Mouse (Mus musculus) adrenal gland, adult (tissue): ENCODE data around the gene Gm20388.

Experiments used
- DNase-seq, 2 experiments: peaks; one replicate each; pipeline ENCODE4 v3.0.0; 2022 to 2023; ENCODE audit warnings: low spot score in 1 of 2; ENCODE audit not compliant: inconsistent age in 2 of 2

The Gm20388 gene

GRCm38 (mm10) chr8:120273430-120273829, 362.8 kb downstream of the Gm20388 start:
- DNase-seq, result peak; percentile 67 to 70

GRCm38 (mm10) chr8:120276051-120276890, 365.6 kb downstream of the Gm20388 start:
- DNase-seq, result peak; percentile 97 to 98

GRCm38 (mm10) chr8:120276891-120277426, 366.3 kb downstream of the Gm20388 start:
- peak in 1 of 2 experiments; percentile 61 for DNase-seq

DNA sequence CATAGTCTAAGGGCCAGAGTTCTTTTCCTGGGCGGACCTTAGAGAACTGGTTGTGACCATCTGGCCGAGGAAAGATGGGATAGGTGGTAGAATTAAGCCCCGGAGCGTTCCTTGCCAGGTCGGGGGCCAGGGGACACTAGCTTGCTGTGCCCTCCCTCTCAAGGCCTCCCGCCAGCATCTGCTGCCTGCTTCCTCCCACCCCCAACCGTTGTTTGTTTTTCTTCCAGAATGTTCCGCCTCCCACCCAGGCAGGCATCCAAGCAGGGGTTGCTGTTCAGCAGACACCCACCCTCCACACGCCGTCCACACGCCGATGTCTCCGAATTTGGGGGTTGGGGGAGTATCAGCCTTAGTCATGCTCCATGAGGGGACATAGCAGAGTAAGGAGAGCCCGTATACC, 367.4 kb downstream of the Gm20388 start:
- no peak for DNase-seq

DNA sequence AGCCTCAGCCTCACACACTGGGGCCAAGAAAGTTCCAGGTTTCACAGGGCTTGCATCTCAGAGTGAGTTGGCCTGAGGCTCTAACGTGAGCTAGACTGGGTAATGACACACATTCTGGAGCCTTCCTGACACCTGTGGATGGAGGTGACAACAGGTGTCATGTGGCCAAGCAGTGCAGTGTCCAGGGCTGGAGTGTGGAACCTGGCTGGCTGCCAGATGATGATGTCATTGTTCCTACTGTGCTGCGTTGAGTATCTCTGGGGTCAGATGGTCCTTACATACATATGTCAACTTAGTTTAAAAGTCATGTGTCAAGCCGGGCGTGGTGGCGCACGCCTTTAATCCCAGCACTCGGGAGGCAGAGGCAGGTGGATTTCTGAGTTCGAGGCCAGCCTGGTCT, 368.8 kb downstream of the Gm20388 start:
- DNase-seq, result no peak

DNA sequence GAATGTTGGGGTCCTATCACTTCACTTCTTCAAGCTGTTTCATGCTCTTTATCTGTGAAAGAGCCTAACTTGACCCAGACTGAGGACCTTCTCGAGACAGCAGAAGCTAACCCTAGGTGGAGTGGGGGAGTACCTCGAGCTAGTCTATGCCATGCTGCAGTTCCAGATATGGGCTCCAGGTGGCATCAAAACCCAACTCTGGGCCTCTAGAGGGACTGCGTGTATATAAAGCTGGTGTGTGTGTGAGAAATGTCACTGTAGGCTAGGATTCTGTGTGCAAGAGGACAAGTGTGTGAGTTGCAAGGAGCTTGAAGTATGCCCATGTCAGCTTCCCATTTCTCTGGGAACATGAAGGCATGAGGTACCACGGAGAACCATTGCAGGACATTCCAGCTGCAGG, 370.8 kb downstream of the Gm20388 start:
- peak; percentile 70 to 90 for DNase-seq

GRCm38 (mm10) chr8:120282465-120282864, 371.8 kb downstream of the Gm20388 start:
- DNase-seq, result no peak

- DNase-seq, result no peak
Observed at GRCm38 (mm10) chr8:120284265-120284664, 373.6 kb downstream of the Gm20388 start.

DNA sequence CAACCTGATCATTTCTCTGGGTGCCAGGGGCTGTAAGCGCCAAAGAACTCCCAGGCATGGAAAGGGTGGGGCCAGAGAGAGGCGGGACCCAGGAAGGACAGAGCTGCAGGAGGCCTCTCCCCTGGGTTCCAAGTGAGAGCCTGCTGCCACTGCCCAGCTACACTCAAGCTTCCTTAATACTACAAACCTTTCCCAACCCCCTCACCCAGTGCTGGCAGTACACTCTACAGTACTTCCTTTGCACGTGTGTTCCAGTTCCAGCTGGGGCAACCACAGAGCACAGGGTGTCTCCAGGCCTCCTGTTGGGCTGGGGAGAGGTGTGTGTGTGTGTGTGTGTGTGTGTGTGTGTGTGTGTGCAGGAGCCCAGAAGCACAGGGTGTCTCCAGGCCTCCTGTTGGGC, 374.4 kb downstream of the Gm20388 start:
- DNase-seq, result peak in 1 of 2 experiments; percentile 66

DNA sequence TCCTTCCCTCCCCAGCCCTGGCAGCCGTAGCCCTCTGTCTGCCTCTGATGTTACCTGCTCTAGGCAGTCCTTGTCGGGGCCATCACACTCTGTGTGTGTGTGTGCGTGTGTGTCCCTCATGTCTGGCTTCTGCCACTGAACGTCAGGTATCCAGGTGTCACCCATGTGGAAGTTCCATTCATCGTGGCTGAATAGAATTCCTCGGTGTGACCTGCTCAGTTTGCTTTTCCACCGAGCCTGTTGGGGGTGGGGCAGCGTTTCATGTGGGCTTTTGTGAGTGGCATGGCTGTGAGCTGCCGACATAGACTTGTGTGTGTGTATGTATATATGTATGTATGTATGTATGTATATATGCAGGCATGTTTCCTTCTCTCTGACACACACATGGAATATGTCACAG, 375.2 kb downstream of the Gm20388 start:
- DNase-seq, result no peak

- peak; percentile 68 to 88 for DNase-seq
Observed at GRCm38 (mm10) chr8:120288122-120288908, 377.7 kb downstream of the Gm20388 start.

DNA sequence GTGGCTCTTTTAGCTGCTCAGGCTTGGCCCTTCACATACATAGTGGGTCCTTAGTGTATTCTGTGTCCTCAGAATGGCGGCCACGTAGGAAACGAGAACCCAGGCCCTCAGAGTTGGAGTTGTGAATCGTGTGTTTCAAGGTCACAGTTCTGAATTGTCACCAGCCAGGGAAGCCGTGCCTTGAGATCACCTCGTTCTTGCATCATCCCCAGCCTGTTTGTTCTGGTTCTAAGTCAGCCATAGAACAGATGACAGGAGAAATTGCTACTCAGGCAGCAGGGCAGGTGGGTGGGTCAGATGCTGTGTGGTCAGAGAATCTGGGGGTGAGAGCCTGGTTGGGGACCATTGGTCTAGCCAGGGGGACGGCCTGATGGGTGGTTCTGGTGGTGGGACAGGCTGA, 378.6 kb downstream of the Gm20388 start:
- no peak for DNase-seq

- peak; percentile 53 to 84 for DNase-seq
Observed at GRCm38 (mm10) chr8:120289698-120290181, 379.1 kb downstream of the Gm20388 start.

DNA sequence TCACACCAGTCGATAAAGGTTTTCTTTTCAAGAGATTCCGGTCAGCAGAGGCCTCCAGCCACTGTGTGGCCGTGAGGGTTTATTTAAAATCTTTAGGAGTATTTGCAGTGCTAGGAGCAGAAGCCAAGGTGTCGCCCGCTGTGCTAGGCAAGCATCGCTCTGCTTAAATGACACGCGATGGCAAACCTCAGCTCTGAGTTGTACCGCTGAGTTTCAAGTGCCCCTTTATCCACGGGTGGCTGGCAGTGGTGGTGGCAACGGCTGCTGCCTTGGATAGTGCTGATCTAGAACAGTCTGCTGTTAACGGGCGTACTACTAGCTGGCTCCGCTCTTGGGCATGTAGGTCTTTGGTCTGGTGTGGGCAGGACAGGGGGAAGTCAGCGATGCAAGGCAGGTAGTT, 380.0 kb downstream of the Gm20388 start:
- DNase-seq, result no peak

DNA sequence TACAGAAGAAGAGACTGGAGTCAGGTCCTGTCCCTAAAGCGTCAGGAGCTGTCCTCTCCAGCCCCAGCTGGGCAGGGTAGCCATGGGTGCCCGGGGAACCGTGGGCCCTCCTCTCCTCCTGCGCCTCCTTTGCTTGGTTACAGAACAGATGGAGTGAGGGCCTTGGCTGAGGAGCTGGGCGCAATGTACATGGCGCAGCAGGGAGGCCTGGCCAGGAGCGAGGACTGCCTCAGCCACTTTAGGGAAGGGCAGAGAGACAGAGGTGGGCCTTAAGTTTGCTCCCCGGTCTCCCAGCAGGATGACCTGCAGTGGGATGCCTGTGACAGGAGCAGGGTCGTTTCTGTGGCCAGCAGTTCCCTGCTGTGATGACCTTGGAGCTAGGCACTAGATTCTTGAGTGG, 381.0 kb downstream of the Gm20388 start:
- DNase-seq, result no peak

GRCm38 (mm10) chr8:120292316-120293107, 381.9 kb downstream of the Gm20388 start:
- peak in 1 of 2 experiments; percentile 74 for DNase-seq

DNA sequence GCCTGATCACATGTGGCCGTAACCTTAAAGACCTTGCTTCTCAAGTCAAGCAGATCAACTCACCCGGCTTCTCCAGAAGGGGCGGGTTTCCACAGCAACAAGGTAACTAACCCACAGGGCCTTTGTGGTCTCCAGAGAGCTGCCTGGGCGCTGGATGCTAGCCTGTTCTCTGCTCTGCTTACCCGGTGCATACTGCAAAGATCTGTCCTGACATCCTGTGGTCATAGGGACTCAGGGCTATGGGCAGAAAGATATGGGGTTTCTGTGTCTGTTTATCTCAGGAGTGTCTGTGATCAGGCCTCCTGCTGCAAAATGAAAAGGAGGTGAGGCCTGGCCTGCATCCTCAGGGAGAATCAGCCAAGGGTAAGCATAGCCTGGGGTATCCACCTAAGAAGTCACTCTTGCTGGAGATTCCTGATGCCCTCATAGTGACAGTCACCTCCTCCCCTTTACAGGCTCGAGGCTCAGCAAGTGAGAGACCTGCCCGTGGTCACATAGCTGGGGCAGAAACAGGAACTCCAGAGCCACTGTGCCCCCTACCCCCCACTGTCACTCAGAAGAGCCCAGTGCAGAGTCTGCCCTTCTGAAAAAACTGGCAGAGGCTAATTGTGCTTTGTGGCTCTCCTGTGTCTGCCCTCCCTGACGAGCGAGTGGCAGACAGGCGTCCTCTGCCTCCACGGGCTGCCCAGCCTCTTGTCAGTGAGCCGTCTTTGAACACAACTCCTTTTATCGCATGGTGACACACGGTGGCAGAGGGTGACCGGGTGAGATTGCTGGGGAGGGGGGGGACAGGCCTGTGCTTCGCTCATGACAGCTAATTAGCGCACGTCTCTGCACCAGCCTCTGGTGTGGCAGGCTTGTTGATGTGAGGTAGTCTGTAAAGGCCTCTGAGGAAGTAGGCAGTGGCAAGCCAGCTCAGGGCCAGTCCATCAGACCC, 383.0 kb downstream of the Gm20388 start:
- no peak for DNase-seq

GRCm38 (mm10) chr8:120294982-120295870, 384.6 kb downstream of the Gm20388 start:
- peak in 1 of 2 experiments; percentile 48 for DNase-seq

GRCm38 (mm10) chr8:120297000-120297399, 386.4 kb downstream of the Gm20388 start:
- peak in 1 of 2 experiments; percentile 75 for DNase-seq
